Mouse (Mus musculus) forebrain, embryonic 14.5 days (tissue): Measurements from ENCODE around the gene Ceacam11. TPM values are rescaled to one million over a fixed set of nuclear protein-coding genes. Genes with fewer than 3 reads are reported as not detected.
"Not testable (repeated sequence)": the region's sequence is repeated elsewhere in the genome, so short reads cannot be mapped to it uniquely, and the experiment has no call there.

Source experiments
- ATAC-seq: fragments of 200-750 bp; cut with Nextera tagmentation; 2 replicates; pipeline ENCODE4 v1.8.0; 2017; ENCODE audit warnings: mild to moderate bottlenecking, moderate library complexity
- DNase-seq: peaks from one replicate; pipeline ENCODE4 v3.0.0-alpha.2; 2015; ENCODE audit warnings: low spot score
- H3K27ac ChIP-seq: fragments of 300-500 bp; sonication (generic); 2 replicates; pipeline ENCODE4 v1.5.1; 2014; ENCODE audit warnings: low read depth, mild to moderate bottlenecking, control low read depth, low read length, moderate library complexity
- H3K27me3 ChIP-seq: fragments of 300-500 bp; sonication (generic); replicated peaks from 2 replicates; pipeline ENCODE4 v1.6.1; 2014; ENCODE audit warnings: low read length, control low read depth, mixed read lengths; ENCODE audit not compliant: control insufficient read depth, insufficient read depth
- H3K36me3 ChIP-seq: fragments of 300-500 bp; sonication (generic); 2 replicates; pipeline ENCODE4 v1.6.1; 2014; ENCODE audit warnings: low read length, control low read depth; ENCODE audit not compliant: control insufficient read depth, insufficient read depth
- H3K4me1 ChIP-seq: fragments of 300-500 bp; sonication (generic); 2 replicates; pipeline ENCODE4 v1.6.1; 2014; ENCODE audit warnings: antibody characterized with exemption, low read length, control low read depth; ENCODE audit not compliant: control insufficient read depth, insufficient read depth
- H3K4me2 ChIP-seq: fragments of 300-500 bp; sonication (generic); 2 replicates; pipeline ENCODE4 v1.6.1; 2014; ENCODE audit warnings: mild to moderate bottlenecking, control low read depth, low read length
- H3K4me3 ChIP-seq: fragments of 300-500 bp; sonication (generic); 2 replicates; pipeline ENCODE4 v1.5.1; 2014; ENCODE audit warnings: low read depth, low read length, control low read depth
- H3K9ac ChIP-seq: fragments of 300-500 bp; sonication (generic); 2 replicates; pipeline ENCODE4 v1.6.1; 2014; ENCODE audit warnings: mild to moderate bottlenecking, low read length, control low read depth, moderate library complexity
- H3K9me3 ChIP-seq: fragments of 300-500 bp; sonication (generic); replicated peaks from 2 replicates; pipeline ENCODE4 v1.6.1; 2016; ENCODE audit warnings: low read length, control low read depth, mixed read lengths; ENCODE audit not compliant: control insufficient read depth
- WGBS: fragments of 180-500 bp; shearing (Covaris S2); extraction: QIAGEN DNeasy Blood & Tissue Kit; methylation state at CpG from one replicate; pipeline ENCODE4 v1.1.7; 2014; 5-methylcytosine and 5-hydroxymethylcytosine counted together
- microRNA-seq: library from miRNA; unstranded; fragments of <30 nt; microRNA quantifications from one replicate; pipeline ENCODE4, GENCODE M21; 2016
- polyA plus RNA-seq: library from polyadenylated mRNA; unstranded; fragments of >200 nt; fragmentation: Nextera tagmentation; extraction: Ambion mirVana; gene quantifications from 2 replicates; pipeline ENCODE4 v1.2.1, GENCODE M21; 2014

Gene Ceacam11
- not detected in 2 replicates for polyA plus RNA-seq

GRCm38 (mm10) chr7:17971824-17972223, at the start of gene Ceacam11:
TSS of gene Ceacam11 (plus strand) at chr7:17972124.
- WGBS: 78% methylated on average over 4 of the region's 4 CpGs
- no peak within 1 kb of the TSS for H3K4me2 ChIP-seq
- H3K36me3 ChIP-seq: no peaks in the 10 kb centered on the region
- ATAC-seq (no peak), DNase-seq (no peak)
- no peak within 1 kb of the TSS for H3K27ac ChIP-seq
- H3K27me3 ChIP-seq: no peaks in the 10 kb centered on the region
- H3K9me3 ChIP-seq: peaks cover 17% of the 10 kb centered on the region; the same call in 1 of the 2 replicates
- no peaks in the 10 kb centered on the region for H3K4me1 ChIP-seq
- no peak within 1 kb of the TSS for H3K9ac ChIP-seq
- no peak within 1 kb of the TSS for H3K4me3 ChIP-seq

DNA sequence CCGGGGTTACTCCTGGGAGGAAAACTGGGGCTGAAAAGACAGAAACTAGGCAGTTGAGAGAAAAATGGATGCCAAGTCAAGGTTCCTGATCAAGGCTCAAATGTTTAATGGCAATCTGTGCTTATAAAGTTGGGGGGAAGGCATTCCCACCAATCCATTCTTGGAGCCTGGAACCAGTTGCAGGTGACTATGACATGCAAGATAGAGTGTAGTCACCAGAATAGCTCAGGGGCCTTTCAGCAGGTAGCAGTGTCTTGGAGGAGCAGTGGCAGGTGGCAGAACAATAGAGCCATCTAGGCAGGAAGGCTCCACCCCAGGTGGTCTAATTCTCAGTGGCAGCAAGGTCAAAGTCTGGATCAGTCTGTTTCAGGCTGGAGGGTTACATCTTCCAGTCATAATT, 29.2 kb downstream of the Ceacam11 start:
- not testable (repeated sequence) for H3K4me1 ChIP-seq, H3K9me3 ChIP-seq, H3K27ac ChIP-seq, H3K4me2 ChIP-seq, ATAC-seq, H3K9ac ChIP-seq, H3K4me3 ChIP-seq, H3K36me3 ChIP-seq, DNase-seq, H3K27me3 ChIP-seq
- 84% methylated on average over 1 of the region's 1 CpGs for WGBS

GRCm38 (mm10) chr7:18009589-18009988, 37.7 kb downstream of the Ceacam11 start, which contains the start of gene Ceacam13:
TSS of gene Ceacam13 (plus strand) at chr7:18009889.
- DNase-seq (no peak), ATAC-seq (no peak)
- 81% methylated on average over 4 of the region's 4 CpGs for WGBS
- no peak within 1 kb of the TSS for H3K27ac ChIP-seq
- H3K4me2 ChIP-seq: no peak within 1 kb of the TSS
- no peaks in the 10 kb centered on the region for H3K27me3 ChIP-seq
- H3K36me3 ChIP-seq: no peaks in the 10 kb centered on the region
- H3K9ac ChIP-seq: no peak within 1 kb of the TSS
- H3K4me3 ChIP-seq: no peak within 1 kb of the TSS
- no peaks in the 10 kb centered on the region for H3K4me1 ChIP-seq
- peaks cover 15% of the 10 kb centered on the region for H3K9me3 ChIP-seq

Small RNAs within 50 kb of the gene (microRNA-seq; reads per million reads assigned to microRNA genes)
- gene Gm22414: not detected

Other genes starting within 250 kb of the Ceacam11 start
- gene Ceacam14, start 159.5 kb upstream of the Ceacam11 start, polyA plus RNA-seq: not detected in 2 replicates
- not detected in 2 replicates for gene Gm5155, start 100.4 kb upstream of the Ceacam11 start, polyA plus RNA-seq
- gene Ceacam13, start 37.8 kb downstream of the Ceacam11 start, polyA plus RNA-seq: not detected in 2 replicates
- gene Ceacam12, start 93.8 kb downstream of the Ceacam11 start, polyA plus RNA-seq: not detected in 2 replicates
- not detected in 2 replicates for gene Igfl3, start 204.4 kb downstream of the Ceacam11 start, polyA plus RNA-seq